Mouse (Mus musculus) kidney, postnatal 0 days (tissue): ENCODE data around the gene Rbm4. TPM values are rescaled to one million over a fixed set of nuclear protein-coding genes. Genes with fewer than 3 reads are reported as not detected.

Experiments used
- ATAC-seq: fragments of 200-750 bp; cut with Nextera tagmentation; replicated peaks from 2 replicates; pipeline ENCODE4 v1.8.0; 2017; ENCODE audit warnings: low read depth, moderate number of reproducible peaks, moderate TSS enrichment, moderate library complexity; ENCODE audit not compliant: low FRiP score
- DNase-seq: peaks from one replicate; pipeline ENCODE4 v3.0.0-alpha.2; 2016; ENCODE audit warnings: low spot score
- H3K27ac ChIP-seq: fragments of 300-500 bp; sonication (generic); 2 replicates; pipeline ENCODE4 v1.5.1; 2014; ENCODE audit warnings: mild to moderate bottlenecking
- H3K27me3 ChIP-seq: fragments of 300-500 bp; sonication (generic); 2 replicates; pipeline ENCODE4 v1.6.1; 2014; ENCODE audit warnings: low read length, mixed read lengths; ENCODE audit not compliant: insufficient read depth
- H3K36me3 ChIP-seq: fragments of 300-500 bp; sonication (generic); 2 replicates; pipeline ENCODE4 v1.6.1; 2014; ENCODE audit warnings: low read length, mixed read lengths; ENCODE audit not compliant: insufficient read depth
- H3K4me1 ChIP-seq: fragments of 300-500 bp; sonication (generic); replicated peaks from 2 replicates; pipeline ENCODE4 v1.6.1; 2014; ENCODE audit warnings: antibody characterized with exemption, low read length, mixed read lengths; ENCODE audit not compliant: insufficient read depth
- H3K4me2 ChIP-seq: fragments of 300-500 bp; sonication (generic); 2 replicates; pipeline ENCODE4 v1.6.1; 2014; ENCODE audit warnings: mild to moderate bottlenecking, low read length, moderate library complexity, mixed read lengths
- H3K4me3 ChIP-seq: fragments of 300-500 bp; sonication (generic); replicated peaks from 2 replicates; pipeline ENCODE4 v1.5.1; 2014; ENCODE audit warnings: low read depth, low read length
- H3K9ac ChIP-seq: fragments of 300-500 bp; sonication (generic); 2 replicates; pipeline ENCODE4 v1.6.1; 2014; ENCODE audit warnings: low read depth, low read length
- H3K9me3 ChIP-seq: fragments of 300-500 bp; sonication (generic); replicated peaks from 2 replicates; pipeline ENCODE4 v1.6.1; 2016; ENCODE audit warnings: low read length, inconsistent platforms, mixed read lengths
- CTCF ChIP-seq: IDR thresholded peaks from 2 replicates; pipeline ENCODE4 v1.5.1; 2016; ENCODE audit warnings: antibody characterized with exemption, low read depth, mild to moderate bottlenecking, moderate library complexity
- WGBS: fragments of 180-500 bp; shearing (Covaris S2); extraction: QIAGEN DNeasy Blood & Tissue Kit; methylation state at CpG from one replicate; pipeline ENCODE4 v1.1.7; 2014; 5-methylcytosine and 5-hydroxymethylcytosine counted together
- polyA plus RNA-seq: library from polyadenylated mRNA; unstranded; fragments of >200 nt; fragmentation: Nextera tagmentation; extraction: Ambion mirVana; gene quantifications from 2 replicates; pipeline ENCODE4 v1.2.1, GENCODE M21; 2015

The Rbm4 gene
- polyA plus RNA-seq, 1 experiment from 2014 or later = 40.8 TPM

GRCm38 (mm10) chr19:4739762-4740161 is 53.9 kb downstream of the Rbm4 start:
- no peaks in the 10 kb centered on the region for H3K27me3 ChIP-seq
- 89% methylated on average over 5 of the region's 5 CpGs for WGBS

GRCm38 (mm10) chr19:4739053-4739452 is 54.6 kb downstream of the Rbm4 start:
- no peak for TF ChIP-seq CTCF
- ATAC-seq (no peak), DNase-seq (no peak)
- no peak overlapping the region for H3K4me2 ChIP-seq
- no peaks in the 10 kb centered on the region for H3K27me3 ChIP-seq
- H3K9me3 ChIP-seq = no peaks in the 10 kb centered on the region
- 92% methylated on average over 11 of the region's 11 CpGs for WGBS
- H3K36me3 ChIP-seq = peaks cover 12% of the 10 kb centered on the region; the same call in 1 of the 2 replicates
- no peak overlapping the region for H3K9ac ChIP-seq
- no peak overlapping the region for H3K27ac ChIP-seq
- H3K4me3 ChIP-seq = no peak overlapping the region
- no peaks in the 10 kb centered on the region for H3K4me1 ChIP-seq

More at GRCm38 (mm10) chr19:4739762-4740161, 53.9 kb downstream of the Rbm4 start:
- H3K36me3 ChIP-seq = peaks cover 12% of the 10 kb centered on the region; the same call in 1 of the 2 replicates
- no peak overlapping the region for H3K9ac ChIP-seq
- ATAC-seq (no peak), DNase-seq (no peak)
- H3K4me2 ChIP-seq = no peak overlapping the region
- no peaks in the 10 kb centered on the region for H3K9me3 ChIP-seq
- no peak for TF ChIP-seq CTCF
- no peaks in the 10 kb centered on the region for H3K4me1 ChIP-seq
- no peak overlapping the region for H3K27ac ChIP-seq
- no peak overlapping the region for H3K4me3 ChIP-seq

- Histone ChIP-seq H3K9me3 (no peaks in the 10 kb centered on the region), H3K36me3 (peaks cover 12% of the 10 kb centered on the region; the same call in 1 of the 2 replicates), H3K9ac (no peak overlapping the region), H3K4me2 (no peak overlapping the region), H3K4me3 (no peak overlapping the region), H3K27ac (no peak overlapping the region), H3K4me1 (no peaks in the 10 kb centered on the region), H3K27me3 (no peaks in the 10 kb centered on the region)
- DNase-seq = no peak
- no peak for ATAC-seq
- WGBS = 85% methylated on average over 13 of the region's 13 CpGs
- TF ChIP-seq CTCF = no peak
Measured at GRCm38 (mm10) chr19:4737866-4738265, 55.8 kb downstream of the Rbm4 start.

Other genes starting within 250 kb of the Rbm4 start
- 6.6 and 8.4 TPM in 2 replicates for gene Lrfn4, start 178.2 kb downstream of the Rbm4 start, polyA plus RNA-seq
- gene Rce1, start 168.3 kb downstream of the Rbm4 start, polyA plus RNA-seq = 65.1 and 66.9 TPM in 2 replicates
- gene Gm960, start 95.2 kb downstream of the Rbm4 start, polyA plus RNA-seq = 2.5 and 3.2 TPM in 2 replicates
- gene Sptbn2, start 82.7 kb downstream of the Rbm4 start, polyA plus RNA-seq = 2.6 and 3.0 TPM in 2 replicates
- 44.9 and 47.2 TPM in 2 replicates for gene Rbm4b, start 37.4 kb downstream of the Rbm4 start, polyA plus RNA-seq
- 24.4 and 27.3 TPM in 2 replicates for gene Gm21992, start 17.7 kb upstream of the Rbm4 start, polyA plus RNA-seq
- gene Rbm14, start 17.7 kb upstream of the Rbm4 start, polyA plus RNA-seq = 43.8 and 48.8 TPM in 2 replicates
- gene Ccs, start 45.4 kb upstream of the Rbm4 start, polyA plus RNA-seq = 72.9 and 82.1 TPM in 2 replicates
- 0.04 TPM in 1 of 2 replicates, not detected in the other for gene Ccdc87, start 45.5 kb upstream of the Rbm4 start, polyA plus RNA-seq
- gene Ctsf, start 61.2 kb upstream of the Rbm4 start, polyA plus RNA-seq = 79.8 and 80.6 TPM in 2 replicates
- gene Actn3, start 84.0 kb upstream of the Rbm4 start, polyA plus RNA-seq = 4.0 and 4.1 TPM in 2 replicates
- 8.7 and 9.5 TPM in 2 replicates for gene Zdhhc24, start 84.8 kb upstream of the Rbm4 start, polyA plus RNA-seq
- 4.9 and 5.0 TPM in 2 replicates for gene Bbs1, start 112.7 kb upstream of the Rbm4 start, polyA plus RNA-seq
- gene Dpp3, start 134.4 kb upstream of the Rbm4 start, polyA plus RNA-seq = 61.7 and 69.2 TPM in 2 replicates
- gene Peli3, start 149.2 kb upstream of the Rbm4 start, polyA plus RNA-seq = 1.5 and 1.9 TPM in 2 replicates
- 132 and 137 TPM in 2 replicates for gene Mrpl11, start 168.2 kb upstream of the Rbm4 start, polyA plus RNA-seq
- gene Npas4, start 196.4 kb upstream of the Rbm4 start, polyA plus RNA-seq = not detected in 2 replicates
- gene Slc29a2, start 230.0 kb upstream of the Rbm4 start, polyA plus RNA-seq = 4.9 and 5.4 TPM in 2 replicates
- gene B4gat1, start 244.9 kb upstream of the Rbm4 start, polyA plus RNA-seq = 57.1 and 64.2 TPM in 2 replicates
- 1.1 and 1.3 TPM in 2 replicates for gene AC124502.3, start 245.0 kb upstream of the Rbm4 start, polyA plus RNA-seq
- gene Brms1, start 247.5 kb upstream of the Rbm4 start, polyA plus RNA-seq = 40.2 and 44.0 TPM in 2 replicates